Mouse (Mus musculus): Measurements from ENCODE around the gene Ccdc148.

Gene Ccdc148

DNA sequence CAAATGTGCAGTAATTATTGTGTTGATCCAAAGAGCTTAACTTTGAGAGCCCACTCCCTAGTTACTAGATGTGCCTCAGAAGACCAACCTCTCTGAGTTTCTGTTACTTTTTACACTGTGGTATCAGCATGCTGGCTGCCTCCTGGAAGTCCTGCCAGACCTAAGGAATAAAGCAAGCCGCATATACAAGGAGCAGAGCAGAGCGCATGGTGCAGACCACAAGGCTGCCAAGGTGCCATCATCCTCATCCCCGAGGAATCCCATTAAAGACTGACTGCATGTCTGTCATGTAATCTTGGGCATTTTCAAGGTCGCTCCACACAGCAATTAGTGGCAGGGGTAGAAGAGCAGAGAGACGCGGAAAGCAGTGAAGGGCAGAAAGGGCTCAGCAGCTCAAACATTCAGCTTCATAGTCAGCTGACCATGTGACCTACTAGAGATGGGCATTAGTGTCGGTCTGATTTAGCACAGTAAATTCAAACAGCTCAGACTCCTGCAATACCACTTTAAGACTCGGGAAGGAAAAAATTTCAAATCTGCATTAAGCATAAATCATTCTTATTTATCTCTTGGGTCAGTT lies 110.1 kb downstream of the Ccdc148 start:
- DNase-seq (ENCODE audit: low read depth, low spot score), result no peak

DNA sequence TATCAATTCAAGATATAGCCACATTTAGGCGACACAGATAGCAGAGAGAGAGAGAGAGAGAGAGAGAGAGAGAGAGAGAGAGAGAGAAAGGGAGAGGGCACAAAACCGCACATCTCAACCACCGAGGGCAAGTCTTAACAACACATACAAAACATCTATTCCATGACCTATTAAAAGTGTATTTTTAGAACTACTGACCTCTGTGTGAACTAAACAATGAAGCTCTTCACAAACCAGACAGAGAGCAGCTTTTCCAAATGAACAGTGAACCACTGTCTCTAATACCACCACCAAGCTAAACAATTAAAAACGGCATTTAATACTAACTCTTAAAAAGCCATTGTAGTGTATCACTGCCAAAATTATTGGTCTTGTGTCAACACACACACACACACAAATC lies 110.8 kb downstream of the Ccdc148 start:
- DNase-seq (ENCODE audit: low read depth, low spot score), result no peak

- DNase-seq (ENCODE audit: low read depth, low spot score), result no peak
Measured at GRCm38 (mm10) chr2:59048775-59049451, 111.6 kb downstream of the Ccdc148 start.

- DNase-seq (ENCODE audit: low read depth, low spot score), result no peak
Measured at GRCm38 (mm10) chr2:59043313-59044032, 117.0 kb downstream of the Ccdc148 start.

GRCm38 (mm10) chr2:59042616-59043015 lies 117.9 kb downstream of the Ccdc148 start:
- DNase-seq (ENCODE audit: low read depth, low spot score), result no peak

DNA sequence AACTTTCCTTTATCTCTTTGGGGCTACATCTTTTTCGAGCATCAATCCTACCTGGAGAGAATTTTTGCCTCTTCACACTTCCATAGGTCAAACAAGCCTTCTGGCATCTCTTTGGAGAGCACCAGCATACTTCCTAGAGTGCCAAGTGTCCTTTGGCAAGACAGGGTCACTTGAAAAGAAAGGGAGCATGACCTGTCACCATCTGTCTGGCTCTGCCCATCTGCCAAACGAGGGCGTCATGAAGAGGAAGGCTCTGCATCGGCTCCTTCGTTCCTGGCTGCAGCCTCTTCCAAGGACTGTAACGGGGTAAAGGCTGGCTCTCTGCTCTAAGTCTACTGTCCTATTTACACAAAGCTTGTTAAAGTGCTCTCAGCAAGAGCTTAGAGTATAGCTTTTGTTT lies 124.0 kb downstream of the Ccdc148 start:
- no peak for DNase-seq (ENCODE audit: low read depth, low spot score)

- no peak for DNase-seq (ENCODE audit: low read depth, low spot score)
Measured at GRCm38 (mm10) chr2:59035206-59035605, 125.3 kb downstream of the Ccdc148 start.

GRCm38 (mm10) chr2:59034281-59034680 lies 126.2 kb downstream of the Ccdc148 start:
- DNase-seq (ENCODE audit: low read depth, low spot score), result no peak

DNA sequence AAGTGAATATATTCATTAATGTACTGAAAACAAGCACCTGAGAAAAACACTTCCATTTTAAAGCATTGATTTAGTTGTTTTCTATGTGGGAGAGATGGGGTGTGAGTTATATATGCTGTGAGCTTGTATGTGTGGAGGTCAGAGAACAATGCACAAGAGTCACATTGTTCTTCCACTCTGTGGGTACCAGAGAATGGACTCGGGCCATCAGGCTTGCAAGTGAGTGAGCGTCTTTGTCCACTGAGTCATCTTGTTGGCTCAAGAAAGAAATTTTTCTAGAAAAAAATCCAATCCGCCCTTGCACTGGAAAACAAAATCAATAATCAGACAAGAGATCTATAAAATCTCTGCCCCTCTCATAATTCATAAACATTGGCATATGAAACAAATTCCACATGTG lies 135.9 kb downstream of the Ccdc148 start:
- no peak for DNase-seq (ENCODE audit: low read depth, low spot score)

GRCm38 (mm10) chr2:59007356-59007755 lies 153.1 kb downstream of the Ccdc148 start:
- no peak for DNase-seq (ENCODE audit: low read depth, low spot score)

DNA sequence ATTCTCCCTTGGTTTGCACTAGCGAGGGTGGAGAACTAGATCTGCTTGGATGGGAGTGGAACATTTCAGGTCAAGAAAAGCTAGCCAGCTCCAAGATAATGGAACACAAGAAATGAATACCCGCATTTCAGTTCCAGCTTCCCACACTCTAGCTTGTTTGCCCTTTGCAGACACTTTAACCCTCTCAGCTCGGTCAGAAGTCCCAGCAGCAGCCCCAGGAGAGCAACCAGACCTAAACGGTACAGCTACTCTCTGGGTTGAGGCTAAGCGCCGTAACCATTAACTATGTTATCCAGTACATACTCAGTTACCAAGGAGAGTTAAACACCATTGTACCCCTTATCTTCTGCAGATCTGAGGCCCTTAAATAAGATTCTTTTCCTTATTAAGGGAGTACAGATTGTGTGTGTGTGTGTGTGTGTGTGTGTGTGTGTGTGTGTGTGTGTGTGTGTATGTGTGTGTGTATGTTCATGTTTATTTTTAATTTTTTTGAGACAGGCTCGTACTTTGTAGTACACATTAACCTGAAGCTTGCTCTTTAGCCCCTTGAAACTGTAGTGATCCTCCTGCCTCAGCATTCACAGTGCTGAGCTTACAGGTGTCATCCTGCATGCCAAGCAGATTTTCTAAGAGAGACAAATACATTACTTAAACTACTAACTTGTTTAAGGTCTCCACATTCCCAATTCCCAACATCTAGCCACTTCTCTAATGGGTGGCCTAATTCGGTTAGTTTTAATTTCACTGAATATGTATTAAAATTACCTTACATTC lies 153.7 kb downstream of the Ccdc148 start:
- DNase-seq (ENCODE audit: low read depth, low spot score), result no peak

DNA sequence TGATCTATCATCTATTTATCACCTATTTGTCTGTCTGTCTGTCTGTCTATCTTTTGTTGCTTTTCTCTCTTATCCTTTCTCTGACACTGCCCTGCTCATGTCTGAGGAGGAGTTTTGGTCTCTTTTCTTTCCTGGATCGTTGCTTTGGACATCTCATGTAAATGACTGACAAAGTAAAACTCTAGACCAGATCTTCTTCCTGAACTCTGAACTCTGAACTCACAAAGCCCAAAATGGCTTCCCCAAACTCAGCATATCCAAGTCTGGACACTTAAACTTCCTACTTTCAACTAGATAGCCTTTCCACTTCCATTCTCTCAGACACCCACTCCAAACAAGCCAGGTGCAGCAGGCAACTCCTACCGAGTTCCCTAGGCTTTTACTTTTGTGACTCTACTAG lies 163.3 kb downstream of the Ccdc148 start:
- no peak for DNase-seq (ENCODE audit: low read depth, low spot score)

GRCm38 (mm10) chr2:58992431-58993191 lies 167.9 kb downstream of the Ccdc148 start:
- no peak for DNase-seq (ENCODE audit: low read depth, low spot score)

- DNase-seq (ENCODE audit: low read depth, low spot score), result no peak
Measured at GRCm38 (mm10) chr2:58978095-58978494, 182.4 kb downstream of the Ccdc148 start.

- DNase-seq (ENCODE audit: low read depth, low spot score), result no peak
Measured at GRCm38 (mm10) chr2:58971507-58972275, 188.8 kb downstream of the Ccdc148 start.

GRCm38 (mm10) chr2:58956770-58957300 lies 203.6 kb downstream of the Ccdc148 start:
- no peak for DNase-seq (ENCODE audit: low read depth, low spot score)

- DNase-seq (ENCODE audit: low read depth, low spot score), result no peak
Measured at GRCm38 (mm10) chr2:58956351-58956750, 204.1 kb downstream of the Ccdc148 start.

GRCm38 (mm10) chr2:58952101-58952500 lies 208.4 kb downstream of the Ccdc148 start:
- no peak for DNase-seq (ENCODE audit: low read depth, low spot score)

DNA sequence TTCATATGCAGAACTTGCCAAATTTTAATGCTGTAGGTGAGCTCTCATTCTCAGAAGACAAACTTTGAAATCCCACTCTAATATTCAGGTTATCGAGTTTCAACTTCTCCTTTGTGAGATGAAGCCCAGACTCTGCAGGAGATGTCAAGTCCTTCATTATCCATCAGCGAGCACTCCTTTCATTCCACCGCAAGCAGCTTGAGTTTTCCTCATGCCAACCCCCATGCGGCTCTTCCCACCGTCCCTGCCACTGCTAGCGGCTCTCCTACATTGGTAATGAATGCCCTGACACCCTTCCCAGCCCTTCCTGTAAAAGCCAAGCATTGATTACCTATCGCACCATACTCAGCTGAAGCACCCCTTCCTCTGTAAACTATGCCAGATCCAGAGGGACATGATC lies 211.7 kb downstream of the Ccdc148 start:
- no peak for DNase-seq (ENCODE audit: low read depth, low spot score)

- DNase-seq (ENCODE audit: low read depth, low spot score), result no peak
Measured at GRCm38 (mm10) chr2:58941361-58941760, 219.1 kb downstream of the Ccdc148 start.
